Mouse (Mus musculus) spleen, postnatal 10 days (tissue): ENCODE results near the gene D7Ertd443e.

Experiments used
- DNase-seq, 2 experiments: peaks; one replicate each; pipeline ENCODE4 v3.0.0; 2021 to 2022; ENCODE audit warnings: low spot score in 2 of 2

D7Ertd443e gene

DNA sequence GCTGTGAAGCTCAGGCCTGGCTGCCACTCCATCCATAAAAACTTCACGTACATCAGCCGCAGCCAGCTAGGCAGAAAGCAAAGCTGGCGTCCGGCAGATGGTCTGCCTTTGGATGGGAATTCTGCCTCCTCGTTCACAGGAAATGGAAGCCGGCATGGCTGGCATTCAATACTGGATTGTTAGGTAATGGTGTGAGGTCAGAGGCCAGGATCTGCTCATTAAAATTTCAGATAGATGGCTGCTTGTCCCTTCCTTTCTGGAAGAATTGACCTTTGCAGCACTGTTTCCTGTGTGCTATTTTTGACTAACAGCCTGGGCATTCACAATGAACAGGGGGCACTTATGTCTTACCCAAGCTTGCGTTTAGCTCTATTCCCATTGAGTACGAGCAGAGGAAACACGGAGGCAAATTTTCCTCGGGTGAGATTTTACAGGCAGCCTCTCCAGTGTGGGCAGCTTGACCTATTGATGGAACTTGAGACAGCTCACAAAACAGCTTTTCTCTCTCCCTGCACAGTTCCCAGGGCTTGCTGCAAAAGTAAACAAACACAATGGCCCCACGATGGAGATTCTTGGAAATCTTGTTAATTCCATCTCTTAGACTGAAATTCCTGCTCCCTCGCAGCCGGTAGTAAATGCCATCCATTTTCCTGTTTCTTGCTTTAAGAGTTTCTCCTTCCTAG lies 157.5 kb downstream of the D7Ertd443e start:
- no peak for DNase-seq

DNA sequence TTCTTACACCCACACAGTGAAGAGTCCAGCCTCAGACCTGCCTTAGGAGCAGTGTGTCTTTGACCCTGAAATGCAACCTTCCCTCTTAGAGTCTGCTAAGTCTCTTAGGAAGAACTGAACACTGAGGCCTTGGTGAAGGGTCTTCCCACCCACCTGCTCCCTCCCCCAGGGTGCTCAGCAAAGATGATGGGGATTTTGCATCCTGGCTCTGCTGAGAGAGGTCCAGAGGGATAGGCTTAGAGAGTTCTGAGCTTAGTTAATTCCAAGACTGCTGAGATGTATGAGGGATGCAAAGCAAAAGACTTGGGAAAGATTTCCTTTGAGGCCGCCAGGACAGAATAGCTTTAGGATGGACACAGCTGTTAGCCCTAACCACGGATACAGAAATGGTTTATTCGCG lies 158.4 kb downstream of the D7Ertd443e start:
- no peak for DNase-seq

DNA sequence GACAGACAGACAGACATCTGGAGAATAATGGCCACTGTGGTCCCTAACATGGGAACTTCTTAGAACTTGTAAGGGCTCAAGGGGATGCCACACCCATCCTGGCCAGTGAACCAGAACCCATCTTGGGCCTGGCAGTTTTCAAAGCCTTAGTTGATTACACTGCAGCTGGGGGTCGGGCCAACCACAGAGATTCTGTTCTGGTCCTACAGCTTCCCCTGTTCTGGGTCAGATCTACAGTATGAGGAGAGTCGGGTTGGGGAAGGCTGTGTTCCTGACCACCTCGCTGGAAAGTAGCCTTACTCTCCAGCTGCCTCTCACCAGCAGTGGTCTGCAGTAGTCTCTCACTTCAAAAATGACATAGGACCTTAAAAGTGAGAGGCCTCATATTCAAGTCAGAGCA lies 159.2 kb downstream of the D7Ertd443e start:
- no peak for DNase-seq

DNA sequence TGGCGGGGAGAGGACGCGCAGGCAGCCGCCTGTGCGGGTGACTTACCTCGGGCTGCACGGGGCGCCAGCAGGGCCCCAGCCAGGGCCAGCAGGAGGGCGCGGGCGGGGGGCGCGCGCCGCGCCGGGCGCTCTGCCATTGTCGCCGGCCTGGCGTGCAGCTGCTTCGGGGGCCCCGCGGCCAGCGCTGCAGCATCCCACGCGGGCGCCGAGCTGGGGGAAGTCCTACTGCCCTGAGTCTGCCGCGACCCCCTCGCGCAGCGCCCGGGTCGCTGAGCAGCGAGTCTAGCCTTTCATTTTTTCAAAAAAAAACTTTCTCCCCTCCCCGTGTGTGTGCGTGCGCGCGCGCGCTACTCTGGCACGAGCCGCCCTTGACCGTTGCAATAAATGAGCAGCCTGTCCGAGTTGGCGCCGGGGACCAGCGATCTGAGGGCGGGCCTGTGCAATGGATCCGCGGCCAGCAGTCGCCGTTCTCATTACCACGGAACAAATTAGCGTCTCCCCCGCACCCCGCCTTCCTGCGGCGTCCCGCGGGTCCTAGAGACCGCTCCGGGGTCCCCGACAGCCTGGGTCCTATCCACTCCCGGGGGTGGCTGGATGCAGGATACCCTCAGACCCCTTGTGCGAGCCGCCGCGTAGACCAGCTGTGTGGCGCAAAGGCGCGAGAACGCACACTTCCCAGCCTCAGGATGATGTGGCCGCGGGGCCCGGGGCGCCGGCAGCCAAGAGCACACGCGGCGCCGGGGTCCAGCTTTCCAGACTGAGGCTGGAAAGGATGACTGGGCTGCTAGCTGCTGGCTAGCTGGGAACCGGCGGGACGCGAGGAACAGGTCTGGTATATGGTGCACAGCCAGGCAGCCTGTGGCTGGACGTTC lies 160.5 kb downstream of the D7Ertd443e start:
- DNase-seq = no peak

DNA sequence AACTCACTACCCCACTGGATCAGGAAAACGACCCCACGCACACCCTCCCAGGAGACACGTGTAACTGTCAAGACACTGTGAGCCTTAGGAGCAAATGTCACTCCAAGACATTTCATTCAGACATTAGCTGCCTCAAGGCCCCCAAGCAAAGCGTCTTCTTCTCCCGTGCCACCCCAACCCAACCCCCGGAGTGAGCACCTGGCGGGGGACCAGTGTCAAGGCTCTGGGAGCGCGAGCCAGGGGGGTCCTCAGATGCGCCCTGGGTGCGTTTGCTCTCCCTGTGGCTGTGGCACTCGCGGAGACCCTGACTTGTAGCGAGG lies 161.1 kb downstream of the D7Ertd443e start:
- no peak for DNase-seq

DNA sequence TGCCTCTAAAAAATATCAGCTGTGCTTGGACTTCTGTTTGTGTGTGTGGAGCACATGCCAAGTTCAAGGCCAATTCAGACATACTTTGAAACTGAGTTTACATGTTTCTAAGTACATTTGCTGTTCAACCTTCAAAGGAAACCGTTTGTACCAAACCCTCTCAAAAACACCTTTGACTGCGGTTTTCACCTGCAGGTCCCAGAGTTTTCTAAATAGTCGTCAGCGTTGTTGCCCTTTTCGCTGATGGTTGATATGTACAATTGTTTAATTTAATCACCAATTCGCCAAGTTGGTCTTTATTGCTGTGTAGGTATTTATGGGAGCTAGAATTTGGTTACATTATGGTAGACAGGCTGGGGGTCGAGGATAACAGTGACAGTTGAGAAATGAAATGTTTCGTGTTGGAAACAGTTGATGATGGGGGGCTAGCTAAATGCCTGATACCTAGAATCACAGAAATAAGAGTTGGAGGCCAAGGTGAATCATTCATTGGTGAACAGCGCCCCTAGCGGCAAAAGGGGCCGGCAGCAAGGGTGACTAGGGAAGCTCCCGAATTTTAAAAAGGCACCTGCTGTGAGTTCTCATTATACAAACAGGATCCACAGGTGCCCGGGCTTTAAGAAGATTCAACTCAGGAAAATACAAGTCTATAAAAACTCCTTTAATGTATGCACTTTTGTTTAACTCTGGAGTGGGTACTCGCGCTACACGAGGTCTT lies 161.9 kb downstream of the D7Ertd443e start:
- peak; percentile 14 to 66 for DNase-seq
